Mouse (Mus musculus): ENCODE measurements at regions not wholly inside any gene's neighbourhood (a gene's known extent, or its start where the extent isn't known, plus 50 kb on each side); places are given as distances from the start of the nearest gene placed in this dataset.

- no peak for DNase-seq (ENCODE audit: low read depth)
Observed at GRCm38 (mm10) chr4:45587202-45587601, 54.9 kb upstream of the Shb start.

- peak; percentile 31 for DNase-seq (ENCODE audit: low read depth)
Observed at GRCm38 (mm10) chr4:45586310-45586709, 54.0 kb upstream of the Shb start.

- peak; percentile 19 for DNase-seq (ENCODE audit: low read depth)
Observed at GRCm38 (mm10) chr4:45585188-45585820, 53.0 kb upstream of the Shb start.

GRCm38 (mm10) chr4:45583966-45584365, 51.7 kb upstream of the Shb start:
- no peak for DNase-seq (ENCODE audit: low read depth)

GRCm38 (mm10) chr4:45582496-45582895, 50.2 kb upstream of the Shb start:
- DNase-seq (ENCODE audit: low read depth): no peak

Measured in gonadal fat pad, adult 2 months (tissue).